Mouse (Mus musculus): ENCODE results near the gene Mapk1ip1l. TPM values are rescaled to one million over a fixed set of nuclear protein-coding genes. Genes with fewer than 3 reads are reported as not detected.
A peak's percentile ranks its signal among the peaks of the same experiment; 100 is the strongest.
"Not testable (repeated sequence)": the region's sequence is repeated elsewhere in the genome, so short reads cannot be mapped to it uniquely, and the experiment has no call there.

The Mapk1ip1l gene
- polyA plus RNA-seq, 1 experiment from 2014 or later = 52.2 TPM

- WGBS (ENCODE audit: missing documents) = no CpG with 5 or more reads among the region's 8 CpGs
- H3K27ac ChIP-seq = not testable (repeated sequence)
- H3K36me3 ChIP-seq (ENCODE audit: inconsistent target) = peaks cover 29% of the 10 kb centered on the region
Measured at GRCm38 (mm10) chr14:47321581-47321980, 23.5 kb downstream of the Mapk1ip1l start.

GRCm38 (mm10) chr14:47325965-47326761 lies 28.1 kb downstream of the Mapk1ip1l start:
- WGBS (ENCODE audit: missing documents) = 92% methylated on average over 9 of the region's 9 CpGs
- Histone ChIP-seq H3K4me3 (ENCODE audit: inconsistent target) (no peak overlapping the region), H3K27ac (no peak overlapping the region), H3K36me3 (ENCODE audit: inconsistent target) (no peaks in the 10 kb centered on the region), H3K79me2 (ENCODE audit: inconsistent target) (no peaks in the 10 kb centered on the region)

More at GRCm38 (mm10) chr14:47321581-47321980, 23.5 kb downstream of the Mapk1ip1l start:
- H3K4me3 ChIP-seq (ENCODE audit: inconsistent target) = not testable (repeated sequence)
- peaks cover 22% of the 10 kb centered on the region for H3K79me2 ChIP-seq (ENCODE audit: inconsistent target)

DNA sequence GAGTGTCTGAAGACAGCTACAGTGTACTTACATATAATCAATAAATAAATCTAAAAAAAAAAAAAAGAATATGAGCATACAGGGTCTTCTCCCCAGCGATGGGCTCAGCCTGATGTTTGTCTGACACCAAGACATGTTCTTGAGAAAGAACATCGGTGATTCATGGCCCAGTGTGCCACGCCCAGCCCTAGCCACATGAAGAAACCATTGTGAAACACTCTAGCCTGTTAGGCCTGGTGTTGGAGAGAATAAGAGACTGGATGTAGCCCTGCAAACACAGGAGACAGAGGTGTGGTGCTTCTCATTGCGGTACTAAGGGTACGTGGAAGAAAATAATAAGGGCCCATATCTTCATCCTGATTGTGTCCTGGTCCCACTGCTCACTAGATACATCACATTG lies 29.3 kb downstream of the Mapk1ip1l start:
- H3K79me2 ChIP-seq (ENCODE audit: inconsistent target) = no peaks in the 10 kb centered on the region
- no peaks in the 10 kb centered on the region for H3K36me3 ChIP-seq (ENCODE audit: inconsistent target)
- H3K4me3 ChIP-seq (ENCODE audit: inconsistent target) = no peak overlapping the region
- WGBS (ENCODE audit: missing documents) = 58% methylated on average over 5 of the region's 5 CpGs
- no peak overlapping the region for H3K27ac ChIP-seq

- H3K36me3 ChIP-seq (ENCODE audit: inconsistent target) = no peaks in the 10 kb centered on the region
- H3K4me3 ChIP-seq (ENCODE audit: inconsistent target) = no peak overlapping the region
- WGBS (ENCODE audit: missing documents) = 87% methylated on average over 5 of the region's 5 CpGs
- H3K79me2 ChIP-seq (ENCODE audit: inconsistent target) = peaks cover 9% of the 10 kb centered on the region; the same call in 1 of the 2 replicates
- no peak overlapping the region for H3K27ac ChIP-seq
Measured at GRCm38 (mm10) chr14:47331920-47332319, 33.9 kb downstream of the Mapk1ip1l start.

DNA sequence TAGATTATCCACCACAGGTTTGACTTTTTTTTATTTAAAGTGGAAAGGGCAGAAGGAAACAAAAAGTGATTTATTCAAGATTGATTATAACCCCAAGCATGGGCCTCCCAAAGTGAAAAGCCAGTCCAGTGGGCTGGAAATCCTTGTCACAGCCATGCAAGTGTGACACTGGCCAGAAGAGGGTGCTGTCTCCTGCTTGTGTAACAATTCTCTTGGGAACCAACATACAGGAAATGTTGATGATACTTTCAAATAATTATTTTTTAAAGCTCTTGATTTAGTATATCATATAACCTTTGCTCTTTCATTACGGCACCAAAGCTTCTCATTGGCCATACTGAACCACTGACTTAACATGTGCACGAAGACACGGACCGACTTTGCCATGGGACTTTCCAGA lies 36.8 kb downstream of the Mapk1ip1l start:
- H3K79me2 ChIP-seq (ENCODE audit: inconsistent target) = peaks cover 9% of the 10 kb centered on the region; the same call in 1 of the 2 replicates
- H3K36me3 ChIP-seq (ENCODE audit: inconsistent target) = no peaks in the 10 kb centered on the region
- WGBS (ENCODE audit: missing documents) = 84% methylated on average over 4 of the region's 4 CpGs
- no peak overlapping the region for H3K4me3 ChIP-seq (ENCODE audit: inconsistent target)
- H3K27ac ChIP-seq = peak overlapping the region; percentile 40

GRCm38 (mm10) chr14:47335300-47335699 lies 37.2 kb downstream of the Mapk1ip1l start:
- Histone ChIP-seq H3K36me3 (ENCODE audit: inconsistent target) (no peaks in the 10 kb centered on the region), H3K79me2 (ENCODE audit: inconsistent target) (peaks cover 9% of the 10 kb centered on the region; the same call in 1 of the 2 replicates), H3K27ac (peak overlapping the region; percentile 40), H3K4me3 (ENCODE audit: inconsistent target) (no peak overlapping the region)
- 80% methylated on average over 3 of the region's 3 CpGs for WGBS (ENCODE audit: missing documents)

- Histone ChIP-seq H3K36me3 (ENCODE audit: inconsistent target) (no peaks in the 10 kb centered on the region), H3K27ac (no peak overlapping the region), H3K4me3 (ENCODE audit: inconsistent target) (no peak overlapping the region), H3K79me2 (ENCODE audit: inconsistent target) (peaks cover 4% of the 10 kb centered on the region; the same call in 1 of the 2 replicates)
- 94% methylated on average over 10 of the region's 10 CpGs for WGBS (ENCODE audit: missing documents)
Measured at GRCm38 (mm10) chr14:47340231-47340925, 42.3 kb downstream of the Mapk1ip1l start.

- Histone ChIP-seq H3K79me2 (ENCODE audit: inconsistent target) (no peaks in the 10 kb centered on the region), H3K36me3 (ENCODE audit: inconsistent target) (no peaks in the 10 kb centered on the region), H3K27ac (no peak overlapping the region), H3K4me3 (ENCODE audit: inconsistent target) (no peak overlapping the region)
- WGBS (ENCODE audit: missing documents) = 73% methylated on average over 4 of the region's 4 CpGs
Measured at GRCm38 (mm10) chr14:47341811-47342291, 43.8 kb downstream of the Mapk1ip1l start.

- Histone ChIP-seq H3K36me3 (ENCODE audit: inconsistent target) (no peaks in the 10 kb centered on the region), H3K27ac (no peak overlapping the region), H3K79me2 (ENCODE audit: inconsistent target) (no peaks in the 10 kb centered on the region), H3K4me3 (ENCODE audit: inconsistent target) (no peak overlapping the region)
- WGBS (ENCODE audit: missing documents) = 100% methylated on average over 1 of the region's 1 CpGs
Measured at GRCm38 (mm10) chr14:47346715-47347114, 48.6 kb downstream of the Mapk1ip1l start.

DNA sequence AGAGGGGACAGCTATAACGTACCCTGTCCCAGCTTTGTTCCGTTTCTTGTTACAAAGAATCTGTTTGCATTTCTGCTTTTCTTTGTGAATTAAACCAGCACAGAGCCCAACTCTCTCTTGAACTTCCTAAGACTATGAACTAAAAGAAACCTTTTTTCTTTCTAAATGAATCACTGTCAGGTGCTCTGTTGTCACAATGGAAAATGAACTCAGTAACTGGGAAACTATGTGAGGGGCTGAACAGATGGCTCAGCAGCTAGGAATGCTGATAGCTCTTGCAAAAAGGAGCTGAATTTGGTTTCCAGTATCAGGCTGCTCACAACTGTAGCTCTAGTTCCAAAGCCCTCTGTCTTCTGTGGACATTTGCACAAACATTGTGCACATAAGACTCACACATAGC lies 52.9 kb downstream of the Mapk1ip1l start:
- Histone ChIP-seq H3K4me3 (ENCODE audit: inconsistent target) (no peak overlapping the region), H3K36me3 (ENCODE audit: inconsistent target) (no peaks in the 10 kb centered on the region), H3K79me2 (ENCODE audit: inconsistent target) (peaks cover 5% of the 10 kb centered on the region; the same call in 1 of the 2 replicates), H3K27ac (peak overlapping the region; percentile 94)
- 73% methylated on average over 2 of the region's 2 CpGs for WGBS (ENCODE audit: missing documents)

GRCm38 (mm10) chr14:47352272-47352671 lies 54.2 kb downstream of the Mapk1ip1l start:
- 86% methylated on average over 4 of the region's 10 CpGs for WGBS (ENCODE audit: missing documents)
- Histone ChIP-seq H3K36me3 (ENCODE audit: inconsistent target) (no peaks in the 10 kb centered on the region), H3K4me3 (ENCODE audit: inconsistent target) (no peak overlapping the region), H3K79me2 (ENCODE audit: inconsistent target) (peaks cover 8% of the 10 kb centered on the region; the same call in 1 of the 2 replicates), H3K27ac (peak overlapping the region; percentile 94)

DNA sequence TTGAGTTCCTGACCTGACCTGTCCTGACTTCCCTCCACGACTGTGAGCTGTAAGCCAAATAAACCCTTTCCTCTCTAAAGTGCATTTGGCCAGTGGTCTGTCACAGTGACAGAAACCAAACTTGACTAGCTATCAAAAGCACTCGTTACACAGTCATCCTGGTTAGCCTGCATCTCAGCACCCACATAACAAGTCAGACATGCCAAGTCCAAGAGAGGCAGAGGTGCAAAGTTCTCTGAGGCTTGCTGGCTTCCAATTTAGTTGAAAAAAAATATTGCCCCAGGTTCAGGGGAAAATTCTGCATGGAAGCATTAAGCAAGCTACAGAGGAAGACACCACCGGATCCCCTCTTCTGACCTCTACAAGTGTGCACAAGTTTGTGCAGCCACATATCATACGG lies 55.2 kb downstream of the Mapk1ip1l start:
- Histone ChIP-seq H3K79me2 (ENCODE audit: inconsistent target) (peaks cover 17% of the 10 kb centered on the region), H3K27ac (peak overlapping the region; percentile 94), H3K36me3 (ENCODE audit: inconsistent target) (no peaks in the 10 kb centered on the region), H3K4me3 (ENCODE audit: inconsistent target) (no peak overlapping the region)
- 85% methylated on average over 4 of the region's 4 CpGs for WGBS (ENCODE audit: missing documents)

- WGBS (ENCODE audit: missing documents) = 18% methylated on average over 6 of the region's 8 CpGs
- Histone ChIP-seq H3K36me3 (ENCODE audit: inconsistent target) (no peaks in the 10 kb centered on the region), H3K27ac (peak overlapping the region; percentile 94), H3K4me3 (ENCODE audit: inconsistent target) (no peak overlapping the region), H3K79me2 (ENCODE audit: inconsistent target) (peaks cover 24% of the 10 kb centered on the region)
Measured at GRCm38 (mm10) chr14:47354111-47354577, 56.1 kb downstream of the Mapk1ip1l start.

DNA sequence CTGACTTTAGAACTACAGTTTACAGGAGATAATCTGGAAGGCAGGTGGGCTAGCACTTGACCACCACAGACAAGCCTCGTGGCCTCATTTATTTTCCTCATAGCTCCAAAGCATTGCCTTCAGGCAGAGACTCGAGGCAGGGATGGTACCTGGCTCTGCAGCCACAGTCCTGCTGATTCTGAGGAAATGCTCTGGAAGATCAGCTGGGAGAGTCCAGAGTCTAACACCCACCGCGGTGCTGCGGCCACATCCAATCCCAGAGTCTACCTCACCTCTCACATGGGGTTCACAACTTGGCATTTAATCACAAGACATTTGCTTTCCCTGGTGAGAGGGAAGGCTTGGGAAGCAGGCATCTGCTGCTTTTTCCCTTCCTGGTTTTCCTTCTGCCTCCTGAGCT lies 56.9 kb downstream of the Mapk1ip1l start:
- Histone ChIP-seq H3K4me3 (ENCODE audit: inconsistent target) (no peak overlapping the region), H3K79me2 (ENCODE audit: inconsistent target) (peaks cover 25% of the 10 kb centered on the region), H3K27ac (peak overlapping the region; percentile 94), H3K36me3 (ENCODE audit: inconsistent target) (no peaks in the 10 kb centered on the region)
- WGBS (ENCODE audit: missing documents) = 89% methylated on average over 5 of the region's 5 CpGs

DNA sequence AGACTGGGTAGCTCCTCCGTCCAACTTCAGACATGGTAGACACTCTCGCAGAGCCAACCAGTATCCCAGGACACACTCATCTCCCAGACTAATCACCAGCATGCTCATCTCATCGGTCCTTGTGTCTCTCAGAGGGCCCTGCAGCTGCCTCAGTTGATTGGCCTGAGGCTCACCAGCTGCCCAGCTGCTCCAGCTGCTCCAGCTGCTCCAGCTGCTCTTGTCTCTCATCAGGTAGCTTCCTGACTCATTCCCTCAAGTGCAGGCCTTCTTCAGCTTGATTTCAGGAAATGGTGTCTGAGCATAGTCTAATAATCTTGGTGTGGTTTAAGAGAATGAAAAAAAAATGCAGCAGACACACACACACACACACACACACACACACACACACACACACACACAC lies 58.6 kb downstream of the Mapk1ip1l start:
- Histone ChIP-seq H3K4me3 (ENCODE audit: inconsistent target) (no peak overlapping the region), H3K36me3 (ENCODE audit: inconsistent target) (no peaks in the 10 kb centered on the region), H3K27ac (no peak overlapping the region), H3K79me2 (ENCODE audit: inconsistent target) (peaks cover 34% of the 10 kb centered on the region)
- WGBS (ENCODE audit: missing documents) = 90% methylated on average over 3 of the region's 3 CpGs
